Mouse (Mus musculus): ENCODE measurements around the gene Rlbp1.

- no peak for TF ChIP-seq CTCF (conservative IDR thresholded peaks at IDR 0.05; ENCODE audit: insufficient read depth, insufficient read length, low read depth, low read length)
- no peak for TF ChIP-seq POLR2A (IDR thresholded peaks at IDR 0.05; ENCODE audit: low read depth, low read length)
Measured at GRCm38 (mm10) chr7:79333419-79333818, 53.4 kb downstream of the Rlbp1 start.

Data from kidney, adult 2 months (tissue).